Mouse (Mus musculus): ENCODE data around the gene Ddn. TPM values are rescaled to one million over a fixed set of nuclear protein-coding genes. Genes with fewer than 3 reads are reported as not detected.
A peak's percentile ranks its signal among the peaks of the same experiment; 100 is the strongest.

Ddn gene
- polyA plus RNA-seq, 1 experiment from 2014 or later, result 3.2 TPM

GRCm38 (mm10) chr15:98790761-98791160, 18.5 kb downstream of the Ddn start:
- Histone ChIP-seq H3K36me3 (no peaks in the 10 kb centered on the region), H3K9ac (peak overlapping the region; percentile 36; the same call in 1 of the 2 replicates), H3K4me2 (peak overlapping the region; percentile 48), H3K27me3 (peaks cover 97% of the 10 kb centered on the region), H3K9me3 (replicated peaks) (no peaks in the 10 kb centered on the region), H3K4me1 (peaks cover 45% of the 10 kb centered on the region), H3K4me3 (replicated peaks) (peak overlapping the region; percentile 31), H3K27ac (no peak overlapping the region)
- no peak for ATAC-seq (replicated peaks; ENCODE audit: low FRiP score)
- 0% methylated on average over 23 of the region's 23 CpGs for WGBS

GRCm38 (mm10) chr15:98789661-98790535, 19.4 kb downstream of the Ddn start, which contains the start of gene Wnt1:
Gene Wnt1, plus strand, starts transcription at chr15:98789857.
- Histone ChIP-seq H3K27ac (no peak within 1 kb of the TSS), H3K4me1 (peaks cover 45% of the 10 kb centered on the region), H3K9ac (no peak within 1 kb of the TSS), H3K36me3 (no peaks in the 10 kb centered on the region), H3K4me3 (replicated peaks) (peak within 1 kb of the TSS; percentile 31), H3K27me3 (peaks cover 95% of the 10 kb centered on the region), H3K9me3 (replicated peaks) (no peaks in the 10 kb centered on the region), H3K4me2 (peak within 1 kb of the TSS; percentile 48)
- WGBS, result 2% methylated on average over 51 of the region's 51 CpGs
- peak; percentile 50; the same call in 1 of the 2 replicates for ATAC-seq (replicated peaks; ENCODE audit: low FRiP score)

- H3K9me3 ChIP-seq (replicated peaks), result no peaks in the 10 kb centered on the region
- H3K4me2 ChIP-seq, result peak overlapping the region; percentile 47
- H3K4me1 ChIP-seq, result peaks cover 45% of the 10 kb centered on the region
- peaks cover 90% of the 10 kb centered on the region for H3K27me3 ChIP-seq
- H3K4me3 ChIP-seq (replicated peaks), result peak overlapping the region; percentile 21; the same call in 1 of the 2 replicates
- ATAC-seq (replicated peaks; ENCODE audit: low FRiP score), result no peak
- WGBS, result 12% methylated on average over 24 of the region's 24 CpGs
- no peaks in the 10 kb centered on the region for H3K36me3 ChIP-seq
- H3K27ac ChIP-seq, result no peak overlapping the region
- H3K9ac ChIP-seq, result no peak overlapping the region
Measured at GRCm38 (mm10) chr15:98788972-98789660, 20.2 kb downstream of the Ddn start.

- H3K36me3 ChIP-seq, result no peaks in the 10 kb centered on the region
- ATAC-seq (replicated peaks; ENCODE audit: low FRiP score), result no peak
- H3K4me2 ChIP-seq, result no peak overlapping the region
- H3K9me3 ChIP-seq (replicated peaks), result no peaks in the 10 kb centered on the region
- H3K9ac ChIP-seq, result no peak overlapping the region
- H3K27ac ChIP-seq, result no peak overlapping the region
- H3K4me3 ChIP-seq (replicated peaks), result no peak overlapping the region
- H3K4me1 ChIP-seq, result peaks cover 35% of the 10 kb centered on the region
- WGBS, result 33% methylated on average over 4 of the region's 4 CpGs
- peaks cover 85% of the 10 kb centered on the region for H3K27me3 ChIP-seq
Measured at GRCm38 (mm10) chr15:98787930-98788329, 21.4 kb downstream of the Ddn start.

- no peak overlapping the region for H3K4me2 ChIP-seq
- no peak overlapping the region for H3K4me3 ChIP-seq (replicated peaks)
- H3K27me3 ChIP-seq, result peaks cover 82% of the 10 kb centered on the region
- H3K27ac ChIP-seq, result no peak overlapping the region
- H3K4me1 ChIP-seq, result peaks cover 14% of the 10 kb centered on the region
- no peak overlapping the region for H3K9ac ChIP-seq
- WGBS, result 40% methylated on average over 7 of the region's 7 CpGs
- no peaks in the 10 kb centered on the region for H3K36me3 ChIP-seq
- no peaks in the 10 kb centered on the region for H3K9me3 ChIP-seq (replicated peaks)
- ATAC-seq (replicated peaks; ENCODE audit: low FRiP score), result no peak
Measured at GRCm38 (mm10) chr15:98785744-98786143, 23.5 kb downstream of the Ddn start.

GRCm38 (mm10) chr15:98781166-98781565, 28.1 kb downstream of the Ddn start:
- Histone ChIP-seq H3K4me3 (replicated peaks) (no peak overlapping the region), H3K27me3 (peaks cover 82% of the 10 kb centered on the region), H3K36me3 (no peaks in the 10 kb centered on the region), H3K4me2 (no peak overlapping the region), H3K9me3 (replicated peaks) (no peaks in the 10 kb centered on the region), H3K27ac (no peak overlapping the region), H3K4me1 (peaks cover 28% of the 10 kb centered on the region), H3K9ac (no peak overlapping the region)
- 29% methylated on average over 6 of the region's 6 CpGs for WGBS
- ATAC-seq (replicated peaks; ENCODE audit: low FRiP score), result no peak

GRCm38 (mm10) chr15:98780573-98780972, 28.7 kb downstream of the Ddn start:
- no peaks in the 10 kb centered on the region for H3K36me3 ChIP-seq
- peaks cover 87% of the 10 kb centered on the region for H3K27me3 ChIP-seq
- peaks cover 34% of the 10 kb centered on the region for H3K4me1 ChIP-seq
- no peak overlapping the region for H3K4me2 ChIP-seq
- H3K4me3 ChIP-seq (replicated peaks), result no peak overlapping the region
- no peak overlapping the region for H3K9ac ChIP-seq
- ATAC-seq (replicated peaks; ENCODE audit: low FRiP score), result no peak
- WGBS, result 8% methylated on average over 13 of the region's 13 CpGs
- H3K9me3 ChIP-seq (replicated peaks), result no peaks in the 10 kb centered on the region
- H3K27ac ChIP-seq, result no peak overlapping the region

GRCm38 (mm10) chr15:98780075-98780474, 29.2 kb downstream of the Ddn start:
- H3K27ac ChIP-seq, result no peak overlapping the region
- no peak overlapping the region for H3K4me3 ChIP-seq (replicated peaks)
- no peak overlapping the region for H3K4me2 ChIP-seq
- no peak overlapping the region for H3K9ac ChIP-seq
- 1% methylated on average over 8 of the region's 8 CpGs for WGBS
- H3K36me3 ChIP-seq, result no peaks in the 10 kb centered on the region
- H3K27me3 ChIP-seq, result peaks cover 87% of the 10 kb centered on the region
- no peak for ATAC-seq (replicated peaks; ENCODE audit: low FRiP score)
- H3K4me1 ChIP-seq, result peaks cover 35% of the 10 kb centered on the region
- H3K9me3 ChIP-seq (replicated peaks), result no peaks in the 10 kb centered on the region

- Histone ChIP-seq H3K27me3 (peaks cover 93% of the 10 kb centered on the region), H3K4me3 (replicated peaks) (peak overlapping the region; percentile 32; the same call in 1 of the 2 replicates), H3K9ac (no peak overlapping the region), H3K9me3 (replicated peaks) (no peaks in the 10 kb centered on the region), H3K27ac (no peak overlapping the region), H3K36me3 (no peaks in the 10 kb centered on the region), H3K4me1 (peaks cover 38% of the 10 kb centered on the region), H3K4me2 (no peak overlapping the region)
- 2% methylated on average over 10 of the region's 11 CpGs for WGBS
- ATAC-seq (replicated peaks; ENCODE audit: low FRiP score), result no peak
Measured at GRCm38 (mm10) chr15:98778806-98779205, 30.5 kb downstream of the Ddn start.

- Histone ChIP-seq H3K9ac (no peak overlapping the region), H3K27me3 (peaks cover 97% of the 10 kb centered on the region), H3K4me2 (peak overlapping the region; percentile 52), H3K9me3 (replicated peaks) (no peaks in the 10 kb centered on the region), H3K27ac (no peak overlapping the region), H3K4me3 (replicated peaks) (peak overlapping the region; percentile 32), H3K36me3 (no peaks in the 10 kb centered on the region), H3K4me1 (peaks cover 38% of the 10 kb centered on the region)
- ATAC-seq (replicated peaks; ENCODE audit: low FRiP score), result no peak
- WGBS, result 2% methylated on average over 23 of the region's 25 CpGs
Measured at GRCm38 (mm10) chr15:98778191-98778770, 31.0 kb downstream of the Ddn start.

GRCm38 (mm10) chr15:98777762-98778161, 31.5 kb downstream of the Ddn start, which contains the start of gene Wnt10b:
Gene Wnt10b, minus strand, starts transcription at chr15:98778150.
- H3K27ac ChIP-seq, result no peak within 1 kb of the TSS
- no peaks in the 10 kb centered on the region for H3K36me3 ChIP-seq
- WGBS, result under 1% methylated on average over 31 of the region's 33 CpGs
- peak within 1 kb of the TSS; percentile 32 for H3K4me3 ChIP-seq (replicated peaks)
- peaks cover 43% of the 10 kb centered on the region for H3K4me1 ChIP-seq
- H3K27me3 ChIP-seq, result peaks cover 99% of the 10 kb centered on the region
- ATAC-seq (replicated peaks; ENCODE audit: low FRiP score), result no peak
- no peak within 1 kb of the TSS for H3K9ac ChIP-seq
- H3K4me2 ChIP-seq, result peak within 1 kb of the TSS; percentile 52
- no peaks in the 10 kb centered on the region for H3K9me3 ChIP-seq (replicated peaks)

All from kidney, embryonic 15.5 days (tissue).